Mouse (Mus musculus) Muller cell, postnatal 12 days (primary cell): ENCODE measurements around the gene Zdhhc18.
"Not testable (repeated sequence)": the region's sequence is repeated elsewhere in the genome, so short reads cannot be mapped to it uniquely, and the experiment has no call there.

Experiments used
- DNase-seq: peaks from one replicate; pipeline ENCODE4 v3.0.0-alpha.2; 2015; ENCODE audit errors: inconsistent ontology term

The Zdhhc18 gene

DNA sequence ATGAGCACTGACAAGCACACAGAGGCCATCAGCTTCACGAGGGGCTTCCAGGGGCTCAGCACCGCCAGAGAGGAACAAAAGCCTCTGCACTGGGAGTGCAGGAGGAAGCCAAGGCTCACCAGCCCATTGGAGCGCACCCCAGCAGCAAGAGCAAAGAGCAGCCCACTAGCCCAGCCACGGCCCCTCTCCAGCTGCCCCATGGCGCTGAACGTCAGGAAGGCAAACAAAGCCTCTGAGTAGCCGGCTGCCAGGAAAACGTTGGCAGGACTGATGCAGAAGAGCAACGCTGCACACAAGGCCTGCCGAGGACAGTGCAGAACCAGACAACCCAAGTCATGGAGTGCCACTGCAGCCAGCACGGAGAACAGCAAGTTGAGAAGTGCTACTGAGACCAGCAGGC lies 15.2 kb upstream of the Zdhhc18 start:
- peak; percentile 27 for DNase-seq

- DNase-seq: no peak
Measured at GRCm38 (mm10) chr4:133662945-133663344, 13.0 kb upstream of the Zdhhc18 start.

- no peak for DNase-seq
Measured at GRCm38 (mm10) chr4:133662421-133662820, 12.5 kb upstream of the Zdhhc18 start.

DNA sequence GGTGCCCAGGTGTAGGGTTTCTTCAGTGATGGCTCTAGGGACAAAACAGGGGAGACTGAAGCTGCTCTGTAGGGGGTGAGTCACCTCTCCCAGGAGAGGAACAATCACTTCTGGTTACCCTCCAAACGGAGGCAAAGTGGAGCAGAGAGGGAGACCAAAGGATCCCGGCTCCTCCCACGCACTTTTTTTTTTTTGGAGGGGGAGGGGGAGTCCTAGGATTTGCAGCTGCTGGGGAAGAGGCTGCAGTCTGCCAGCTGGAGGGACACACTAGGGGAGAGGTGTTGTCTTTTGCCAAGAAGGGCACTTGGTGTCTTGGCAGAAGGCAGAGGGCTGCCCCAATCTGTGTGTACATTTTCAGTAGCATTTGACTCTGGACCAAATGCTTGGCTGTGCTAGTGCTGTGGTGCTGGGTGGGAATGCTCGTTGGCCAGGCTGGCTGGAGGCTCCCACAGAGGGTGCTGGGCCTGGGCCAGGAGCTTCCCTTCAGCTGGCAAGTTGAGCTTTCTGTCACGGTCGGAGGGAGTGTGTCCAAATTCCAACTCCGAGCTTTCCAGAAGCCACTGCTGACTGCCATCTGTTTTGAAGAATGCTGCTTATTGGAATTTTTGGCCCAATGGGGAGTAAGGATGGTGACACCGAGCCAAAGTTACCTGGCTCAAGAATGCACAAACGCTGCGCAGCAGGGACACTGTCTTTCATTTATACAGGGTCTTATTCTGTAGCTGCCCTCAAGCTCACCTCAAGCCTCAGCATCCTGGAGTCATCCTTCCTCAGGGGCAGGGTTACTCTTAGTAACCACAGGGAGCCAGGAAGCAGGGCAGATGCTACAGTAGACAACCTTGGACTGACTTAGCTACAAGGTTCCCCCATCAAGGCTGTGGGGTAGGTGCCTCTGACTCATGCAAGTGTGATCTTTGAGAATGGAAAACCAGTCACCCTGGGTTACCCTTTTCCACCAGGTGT lies 10.5 kb upstream of the Zdhhc18 start:
- peak; percentile 97 for DNase-seq

- peak; percentile 16 for DNase-seq
Measured at GRCm38 (mm10) chr4:133659497-133660192, 9.7 kb upstream of the Zdhhc18 start.

GRCm38 (mm10) chr4:133658729-133659128 lies 8.8 kb upstream of the Zdhhc18 start:
- no peak for DNase-seq

DNA sequence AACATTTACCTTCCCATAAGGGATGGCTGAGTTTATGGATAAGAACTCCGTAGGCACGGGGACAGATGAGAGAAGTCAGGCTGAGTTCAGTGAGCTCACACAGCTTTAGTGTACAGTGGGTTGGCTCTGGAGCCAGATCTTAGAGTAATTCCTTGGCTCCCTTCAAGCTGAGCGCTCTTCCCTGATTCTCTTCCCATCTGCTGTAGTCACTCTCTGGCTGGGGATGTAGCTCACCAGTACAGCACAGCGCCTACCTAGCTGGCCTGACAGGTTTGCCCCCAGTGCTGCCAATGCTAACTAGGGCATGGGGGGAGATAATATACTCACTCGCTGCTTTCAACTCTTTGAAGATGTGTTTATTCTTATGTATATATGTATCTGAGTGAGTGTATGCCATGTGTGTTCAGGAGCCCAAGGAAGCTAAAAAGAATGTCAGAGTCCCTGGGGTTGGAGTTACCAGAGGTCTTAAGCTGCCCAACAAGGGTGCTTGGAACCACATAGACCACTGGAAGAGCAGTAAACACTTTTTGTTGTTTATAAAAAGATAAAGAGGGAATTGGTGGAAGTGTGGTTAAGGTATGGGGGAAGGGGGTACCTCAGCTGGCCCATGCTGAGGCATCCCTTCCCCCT lies 8.0 kb upstream of the Zdhhc18 start:
- no peak for DNase-seq

DNA sequence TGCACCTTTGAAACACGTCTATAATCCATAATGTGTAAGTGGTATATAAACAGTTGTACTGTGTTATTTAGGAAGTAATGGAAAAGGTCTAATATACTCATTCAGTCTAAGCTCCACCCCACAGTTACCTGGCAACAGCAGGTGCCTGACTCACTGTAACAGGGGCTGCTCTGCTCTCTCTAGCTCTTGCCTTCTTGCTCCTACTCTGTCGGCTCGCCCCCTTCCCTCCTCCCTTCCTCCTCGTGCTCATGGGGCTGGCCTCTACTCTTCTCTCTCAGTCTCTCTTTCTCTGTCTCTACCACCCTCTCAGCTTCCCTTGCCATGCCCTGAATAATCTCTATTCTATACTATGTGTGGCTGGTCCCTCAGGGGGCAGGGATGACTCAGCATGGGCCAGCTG lies 7.0 kb upstream of the Zdhhc18 start:
- DNase-seq: no peak

DNA sequence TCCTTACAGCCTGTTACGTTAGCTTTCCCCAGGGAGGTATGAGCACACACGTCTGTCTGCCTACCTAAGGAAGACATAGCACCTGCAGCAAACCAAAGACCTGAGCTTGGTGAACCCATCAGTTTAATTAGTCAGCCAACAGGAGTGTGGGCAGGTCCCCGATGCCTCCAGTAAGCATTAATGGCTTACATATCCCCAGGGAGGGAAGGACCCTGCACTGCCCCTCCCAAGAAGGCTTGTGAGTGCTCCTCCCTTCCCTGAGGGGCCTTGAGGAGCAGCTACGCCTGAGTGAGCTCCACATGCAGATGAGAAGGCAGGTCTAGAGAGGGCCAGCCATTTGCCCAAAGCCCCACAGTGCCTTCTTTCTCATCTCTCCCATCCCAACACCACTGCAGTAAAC lies 6.3 kb upstream of the Zdhhc18 start:
- no peak for DNase-seq

- not testable (repeated sequence) for DNase-seq
Measured at GRCm38 (mm10) chr4:133654070-133654469, 4.1 kb upstream of the Zdhhc18 start.

- no peak for DNase-seq
Measured at GRCm38 (mm10) chr4:133652746-133653145, 2.8 kb upstream of the Zdhhc18 start.

DNA sequence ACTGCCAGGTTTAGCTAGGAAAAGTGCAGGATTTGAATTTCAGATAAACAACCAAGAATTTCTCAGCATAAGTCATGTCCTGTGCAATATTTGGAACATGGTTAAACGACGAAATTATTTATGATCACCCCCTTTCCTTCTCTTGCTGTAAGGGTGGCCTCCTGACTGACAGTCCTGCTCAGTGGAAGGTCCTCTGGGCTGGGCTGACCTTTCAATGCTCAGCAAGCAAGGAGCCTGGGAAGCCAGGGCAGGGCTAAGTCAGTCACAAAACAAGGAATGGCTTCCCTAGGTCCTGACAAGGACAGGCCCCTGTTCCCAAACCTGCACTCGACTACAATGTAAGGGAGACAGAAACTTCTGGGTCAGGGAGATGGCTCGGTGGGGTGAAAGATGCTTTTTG lies 2.0 kb upstream of the Zdhhc18 start:
- DNase-seq: no peak

DNA sequence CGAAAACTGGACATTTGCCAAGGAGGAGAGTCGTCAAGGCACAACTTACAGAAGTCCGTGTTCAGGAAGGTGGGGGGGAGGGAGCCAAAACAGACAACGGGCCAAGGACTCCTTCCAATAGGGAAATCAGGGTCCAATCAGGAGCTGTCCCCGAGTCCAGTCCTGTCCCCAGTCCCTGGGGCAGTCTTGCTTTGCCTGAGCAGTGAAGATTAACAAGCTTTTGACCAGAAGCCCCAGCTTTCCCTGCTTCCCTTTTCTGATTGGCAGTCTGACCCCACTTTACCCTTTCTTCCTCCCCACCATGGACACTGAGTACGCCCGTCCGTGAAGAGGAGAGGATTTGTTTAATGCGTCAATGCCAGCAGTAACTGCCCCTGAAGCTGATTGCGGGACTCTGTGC lies 1.5 kb upstream of the Zdhhc18 start:
- DNase-seq: no peak

DNA sequence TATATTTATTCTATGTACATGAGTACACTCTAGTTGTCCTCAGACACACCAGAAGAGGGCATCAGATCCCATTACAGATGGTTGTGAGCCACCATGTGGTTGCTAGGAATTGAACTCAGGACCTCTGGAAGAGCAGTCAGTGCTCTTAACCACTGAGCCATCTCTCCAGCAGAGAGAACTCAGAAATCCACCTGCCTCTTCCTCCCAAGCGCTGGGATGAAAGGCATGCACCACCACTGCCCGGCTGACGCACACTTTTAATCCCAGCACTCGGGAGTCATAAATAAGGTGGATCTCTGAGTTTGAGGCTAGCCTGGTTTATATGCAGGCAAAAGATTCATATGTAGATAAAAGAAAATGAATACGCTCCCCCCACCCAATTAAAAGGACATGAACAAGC lies 490 bp downstream of the Zdhhc18 start:
- not testable (repeated sequence) for DNase-seq

- DNase-seq: no peak
Measured at GRCm38 (mm10) chr4:133645680-133646079, 4.3 kb downstream of the Zdhhc18 start.

DNA sequence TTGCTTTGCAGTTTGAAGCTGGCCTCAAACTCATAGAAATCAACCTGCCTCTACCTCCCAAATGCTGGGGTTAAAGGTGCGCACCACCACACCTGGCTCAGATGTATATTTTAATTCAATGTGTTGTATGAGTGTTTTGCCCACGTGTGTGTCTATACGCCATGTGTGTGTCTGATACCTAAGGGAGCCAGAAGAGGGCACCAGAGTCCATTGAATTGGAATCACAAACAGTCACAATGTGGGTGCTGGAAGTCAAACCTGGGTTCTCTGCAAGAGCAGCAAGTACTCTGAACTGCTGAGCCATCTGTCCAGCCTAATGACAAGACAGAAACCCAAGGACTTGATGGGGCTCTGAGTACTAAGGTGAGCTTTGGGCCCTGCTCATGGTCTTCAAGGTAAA lies 4.8 kb downstream of the Zdhhc18 start:
- no peak for DNase-seq

- DNase-seq: no peak
Measured at GRCm38 (mm10) chr4:133634043-133634410, 15.9 kb downstream of the Zdhhc18 start.

- peak; percentile 90 for DNase-seq
Measured at GRCm38 (mm10) chr4:133633332-133634042, 16.5 kb downstream of the Zdhhc18 start.

DNA sequence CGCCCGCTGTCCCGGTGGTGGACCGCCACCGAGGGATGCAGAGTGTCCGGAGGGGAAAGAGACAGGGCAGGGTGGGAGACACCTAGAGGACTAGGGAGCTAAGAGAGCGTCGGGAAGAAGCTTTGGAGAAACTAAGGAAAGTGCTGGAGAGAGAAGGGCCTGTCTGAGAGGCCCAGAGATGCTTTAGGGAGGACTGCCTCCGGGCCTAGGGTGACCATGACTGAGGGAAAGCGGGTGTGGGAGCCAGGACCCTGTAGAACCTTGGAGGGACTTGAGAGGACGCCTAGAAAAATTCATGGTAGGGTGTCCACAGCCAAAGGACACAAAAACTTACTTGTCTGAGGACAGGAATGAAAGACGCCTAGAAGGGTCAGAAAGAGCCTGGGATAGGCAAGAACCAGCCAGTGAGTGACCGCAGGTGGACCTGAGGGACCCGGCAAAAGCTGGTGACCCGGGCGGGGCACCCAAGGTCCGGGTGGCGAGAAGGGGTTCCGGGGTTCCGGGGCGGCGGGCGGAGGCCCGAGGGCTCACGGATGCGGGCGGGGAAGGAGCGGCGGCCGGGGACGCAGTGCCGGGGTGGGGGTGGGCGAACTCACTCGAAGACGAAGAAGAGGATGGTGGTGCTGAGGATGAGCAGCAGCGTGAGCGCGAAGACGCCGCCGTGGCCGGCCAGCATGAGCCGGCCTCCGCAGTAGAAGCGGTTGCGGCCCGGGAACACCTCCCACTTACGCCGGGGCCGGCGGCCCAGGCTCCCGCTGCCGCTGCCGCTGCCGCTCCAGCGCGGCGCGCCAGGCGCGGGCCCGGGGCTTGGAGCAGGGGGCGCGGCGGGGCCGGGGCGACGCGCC lies 17.2 kb downstream of the Zdhhc18 start:
- peak; percentile 61 for DNase-seq

- peak; percentile 16 for DNase-seq
Measured at GRCm38 (mm10) chr4:133631769-133632411, 18.1 kb downstream of the Zdhhc18 start.
